Mouse (Mus musculus): ENCODE results near the gene Sv2c. TPM values are rescaled to one million over a fixed set of nuclear protein-coding genes. Genes with fewer than 3 reads are reported as not detected.

Gene Sv2c
- total and polyA plus RNA-seq, 2 experiments from 2014 or later: 0.15 to 0.25 TPM

GRCm38 (mm10) chr13:96131050-96131449, 1.3 kb downstream of the Sv2c start:
- Histone ChIP-seq H3K4me1 (ENCODE audit: control insufficient read depth, insufficient read depth) (peaks cover 5% of the 10 kb centered on the region; the same call in 1 of the 2 replicates), H3K27me3 (ENCODE audit: control insufficient read depth, insufficient read depth, low read length) (peaks cover 70% of the 10 kb centered on the region), H3K27ac (ENCODE audit: low read depth) (no peak overlapping the region), H3K4me3 (ENCODE audit: low read depth, low read length) (peak overlapping the region; percentile 49), H3K9me3 (replicated peaks; ENCODE audit: control insufficient read depth, low read length) (no peaks in the 10 kb centered on the region), H3K9ac (replicated peaks; ENCODE audit: low read depth, low read length) (no peak overlapping the region), H3K4me2 (ENCODE audit: low read depth, low read length) (peak overlapping the region; percentile 85), H3K36me3 (replicated peaks; ENCODE audit: control insufficient read depth, insufficient read depth, low read length) (no peaks in the 10 kb centered on the region)
- no peak for TF ChIP-seq EP300 (IDR thresholded peaks at IDR 0.05; ENCODE audit: low read depth)
- TF ChIP-seq CTCF (IDR thresholded peaks at IDR 0.05; ENCODE audit: low read depth): no peak
- WGBS: 2% methylated on average over 19 of the region's 30 CpGs
- DNase-seq (ENCODE audit: low spot score) (no peak), ATAC-seq (ENCODE audit: insufficient read depth, low read depth) (peak; percentile 24; the same call in 1 of the 2 replicates)

- WGBS: 73% methylated on average over 3 of the region's 3 CpGs
- Histone ChIP-seq H3K4me3 (ENCODE audit: low read depth, low read length) (no peak overlapping the region), H3K27me3 (ENCODE audit: control insufficient read depth, insufficient read depth, low read length) (peaks cover 55% of the 10 kb centered on the region), H3K27ac (ENCODE audit: low read depth) (no peak overlapping the region), H3K4me2 (ENCODE audit: low read depth, low read length) (no peak overlapping the region), H3K9me3 (replicated peaks; ENCODE audit: control insufficient read depth, low read length) (no peaks in the 10 kb centered on the region), H3K9ac (replicated peaks; ENCODE audit: low read depth, low read length) (no peak overlapping the region), H3K4me1 (ENCODE audit: control insufficient read depth, insufficient read depth) (peaks cover 10% of the 10 kb centered on the region), H3K36me3 (replicated peaks; ENCODE audit: control insufficient read depth, insufficient read depth, low read length) (no peaks in the 10 kb centered on the region)
- no peak for TF ChIP-seq EP300 (IDR thresholded peaks at IDR 0.05; ENCODE audit: low read depth)
- TF ChIP-seq CTCF (IDR thresholded peaks at IDR 0.05; ENCODE audit: low read depth): no peak
- ATAC-seq (ENCODE audit: insufficient read depth, low read depth): no peak
- no peak for DNase-seq (ENCODE audit: low spot score)
These were observed 3.3 kb downstream of the Sv2c start for GRCm38 (mm10) chr13:96129081-96129480.

- DNase-seq (ENCODE audit: low spot score) (no peak), ATAC-seq (ENCODE audit: insufficient read depth, low read depth) (no peak)
- 72% methylated on average over 6 of the region's 6 CpGs for WGBS
- H3K4me3 ChIP-seq (ENCODE audit: low read depth, low read length): no peak overlapping the region
- no peaks in the 10 kb centered on the region for H3K9me3 ChIP-seq (replicated peaks; ENCODE audit: control insufficient read depth, low read length)
- no peak overlapping the region for H3K4me2 ChIP-seq (ENCODE audit: low read depth, low read length)
- H3K9ac ChIP-seq (replicated peaks; ENCODE audit: low read depth, low read length): no peak overlapping the region
- H3K27ac ChIP-seq (ENCODE audit: low read depth): no peak overlapping the region
- H3K27me3 ChIP-seq (ENCODE audit: control insufficient read depth, insufficient read depth, low read length): peaks cover 31% of the 10 kb centered on the region
- H3K36me3 ChIP-seq (replicated peaks; ENCODE audit: control insufficient read depth, insufficient read depth, low read length): no peaks in the 10 kb centered on the region
- peaks cover 4% of the 10 kb centered on the region; the same call in 1 of the 2 replicates for H3K4me1 ChIP-seq (ENCODE audit: control insufficient read depth, insufficient read depth)
- TF ChIP-seq EP300 (IDR thresholded peaks at IDR 0.05; ENCODE audit: low read depth) (no peak), CTCF (IDR thresholded peaks at IDR 0.05; ENCODE audit: low read depth) (no peak)
These were observed 5.7 kb downstream of the Sv2c start for GRCm38 (mm10) chr13:96126669-96127068.

GRCm38 (mm10) chr13:96125011-96125410, 7.4 kb downstream of the Sv2c start:
- TF ChIP-seq EP300 (IDR thresholded peaks at IDR 0.05; ENCODE audit: low read depth): no peak
- no peak for TF ChIP-seq CTCF (IDR thresholded peaks at IDR 0.05; ENCODE audit: low read depth)
- H3K4me2 ChIP-seq (ENCODE audit: low read depth, low read length): no peak overlapping the region
- ATAC-seq (ENCODE audit: insufficient read depth, low read depth) (no peak), DNase-seq (ENCODE audit: low spot score) (no peak)
- peaks cover 4% of the 10 kb centered on the region; the same call in 1 of the 2 replicates for H3K4me1 ChIP-seq (ENCODE audit: control insufficient read depth, insufficient read depth)
- WGBS: 42% methylated on average over 5 of the region's 5 CpGs
- no peak overlapping the region for H3K9ac ChIP-seq (replicated peaks; ENCODE audit: low read depth, low read length)
- H3K36me3 ChIP-seq (replicated peaks; ENCODE audit: control insufficient read depth, insufficient read depth, low read length): no peaks in the 10 kb centered on the region
- H3K9me3 ChIP-seq (replicated peaks; ENCODE audit: control insufficient read depth, low read length): no peaks in the 10 kb centered on the region
- H3K27ac ChIP-seq (ENCODE audit: low read depth): no peak overlapping the region
- H3K4me3 ChIP-seq (ENCODE audit: low read depth, low read length): no peak overlapping the region
- H3K27me3 ChIP-seq (ENCODE audit: control insufficient read depth, insufficient read depth, low read length): peaks cover 14% of the 10 kb centered on the region

GRCm38 (mm10) chr13:96112711-96113110, 19.7 kb downstream of the Sv2c start:
- 59% methylated on average over 2 of the region's 2 CpGs for WGBS
- DNase-seq (ENCODE audit: low spot score): no peak
- TF ChIP-seq CTCF (IDR thresholded peaks at IDR 0.05; ENCODE audit: low read depth): no peak
- TF ChIP-seq EP300 (IDR thresholded peaks at IDR 0.05; ENCODE audit: low read depth): no peak

GRCm38 (mm10) chr13:96110767-96111166, 21.6 kb downstream of the Sv2c start:
- H3K27ac ChIP-seq (ENCODE audit: low read depth): no peak overlapping the region
- no peaks in the 10 kb centered on the region for H3K36me3 ChIP-seq (replicated peaks; ENCODE audit: control insufficient read depth, insufficient read depth, low read length)
- DNase-seq (ENCODE audit: low spot score) (no peak), ATAC-seq (ENCODE audit: insufficient read depth, low read depth) (no peak)
- H3K4me3 ChIP-seq (ENCODE audit: low read depth, low read length): no peak overlapping the region
- H3K4me1 ChIP-seq (ENCODE audit: control insufficient read depth, insufficient read depth): peaks cover 5% of the 10 kb centered on the region; the same call in 1 of the 2 replicates
- 90% methylated on average over 3 of the region's 3 CpGs for WGBS
- no peak overlapping the region for H3K4me2 ChIP-seq (ENCODE audit: low read depth, low read length)
- TF ChIP-seq CTCF (IDR thresholded peaks at IDR 0.05; ENCODE audit: low read depth): no peak
- TF ChIP-seq EP300 (IDR thresholded peaks at IDR 0.05; ENCODE audit: low read depth): no peak
- H3K9me3 ChIP-seq (replicated peaks; ENCODE audit: control insufficient read depth, low read length): no peaks in the 10 kb centered on the region
- no peak overlapping the region for H3K9ac ChIP-seq (replicated peaks; ENCODE audit: low read depth, low read length)
- no peaks in the 10 kb centered on the region for H3K27me3 ChIP-seq (ENCODE audit: control insufficient read depth, insufficient read depth, low read length)

More at GRCm38 (mm10) chr13:96112711-96113110, 19.7 kb downstream of the Sv2c start:
- Histone ChIP-seq H3K27me3 (ENCODE audit: control insufficient read depth, insufficient read depth, low read length) (no peaks in the 10 kb centered on the region), H3K27ac (ENCODE audit: low read depth) (no peak overlapping the region), H3K4me3 (ENCODE audit: low read depth, low read length) (no peak overlapping the region), H3K4me2 (ENCODE audit: low read depth, low read length) (no peak overlapping the region), H3K9ac (replicated peaks; ENCODE audit: low read depth, low read length) (no peak overlapping the region), H3K36me3 (replicated peaks; ENCODE audit: control insufficient read depth, insufficient read depth, low read length) (no peaks in the 10 kb centered on the region), H3K4me1 (ENCODE audit: control insufficient read depth, insufficient read depth) (peaks cover 5% of the 10 kb centered on the region; the same call in 1 of the 2 replicates), H3K9me3 (replicated peaks; ENCODE audit: control insufficient read depth, low read length) (no peaks in the 10 kb centered on the region)
- no peak; the same call in 1 of the 2 replicates for ATAC-seq (ENCODE audit: insufficient read depth, low read depth)
